Mouse (Mus musculus) midbrain, embryonic 13.5 days (tissue): ENCODE measurements around the gene Gga2. TPM values are rescaled to one million over a fixed set of nuclear protein-coding genes. Genes with fewer than 3 reads are reported as not detected.

Experiments
- ATAC-seq: fragments of 200-750 bp; cut with Nextera tagmentation; 2 replicates; pipeline ENCODE4 v1.8.0; 2017; ENCODE audit warnings: mild to moderate bottlenecking, moderate TSS enrichment, moderate library complexity
- H3K27ac ChIP-seq: fragments of 300-500 bp; sonication (generic); 2 replicates; pipeline ENCODE4 v1.5.1; 2015; ENCODE audit warnings: inconsistent platforms, mild to moderate bottlenecking, moderate library complexity
- H3K27me3 ChIP-seq: fragments of 300-500 bp; sonication (generic); 2 replicates; pipeline ENCODE4 v1.6.1; 2015; ENCODE audit warnings: mild to moderate bottlenecking, inconsistent platforms
- H3K36me3 ChIP-seq: fragments of 300-500 bp; sonication (generic); 2 replicates; pipeline ENCODE4 v1.6.1; 2015; ENCODE audit warnings: mild to moderate bottlenecking, inconsistent platforms
- H3K4me1 ChIP-seq: fragments of 300-500 bp; sonication (generic); replicated peaks from 2 replicates; pipeline ENCODE4 v1.6.1; 2015; ENCODE audit warnings: inconsistent platforms
- H3K4me2 ChIP-seq: fragments of 300-500 bp; sonication (generic); replicated peaks from 2 replicates; pipeline ENCODE4 v1.6.1; 2015; ENCODE audit warnings: moderate library complexity, mild to moderate bottlenecking, inconsistent platforms
- H3K4me3 ChIP-seq: fragments of 300-500 bp; sonication (generic); replicated peaks from 2 replicates; pipeline ENCODE4 v1.5.1; 2015; ENCODE audit warnings: mild to moderate bottlenecking, inconsistent platforms
- H3K9ac ChIP-seq: fragments of 300-500 bp; sonication (generic); replicated peaks from 2 replicates; pipeline ENCODE4 v1.6.1; 2015; ENCODE audit warnings: mild to moderate bottlenecking, inconsistent platforms
- H3K9me3 ChIP-seq: fragments of 300-500 bp; sonication (generic); 2 replicates; pipeline ENCODE4 v1.6.1; 2016; ENCODE audit warnings: mild to moderate bottlenecking, inconsistent platforms
- WGBS: fragments of 180-500 bp; shearing (Covaris S2); methylation state at CpG from one replicate; pipeline ENCODE4 v1.1.7; 2015; 5-methylcytosine and 5-hydroxymethylcytosine counted together
- polyA plus RNA-seq: library from polyadenylated mRNA; unstranded; fragments of >200 nt; fragmentation: Nextera tagmentation; extraction: Ambion mirVana; gene quantifications from 2 replicates; pipeline ENCODE4 v1.2.1, GENCODE M21; 2015

Gga2 gene
- polyA plus RNA-seq, 1 experiment from 2014 or later, result 58.0 TPM

GRCm38 (mm10) chr7:121981307-121981871 is 39.6 kb downstream of the Gga2 start, which contains the start of gene Cog7:
Gene Cog7 (minus strand): TSS chr7:121981711.
- ATAC-seq, result peak; percentile 91
- Histone ChIP-seq H3K27ac (no peak within 1 kb of the TSS; the same call in 1 of the 2 replicates), H3K27me3 (no peaks in the 10 kb centered on the region)

GRCm38 (mm10) chr7:121975031-121975430 is 46.0 kb downstream of the Gga2 start:
- H3K27ac ChIP-seq, result no peak overlapping the region
- H3K4me1 ChIP-seq, result peaks cover 3% of the 10 kb centered on the region
- H3K4me3 ChIP-seq, result no peak overlapping the region
- H3K9me3 ChIP-seq, result no peaks in the 10 kb centered on the region
- no peak overlapping the region for H3K4me2 ChIP-seq
- peaks cover 31% of the 10 kb centered on the region for H3K36me3 ChIP-seq
- WGBS, result 54% methylated on average over 4 of the region's 4 CpGs
- no peak for ATAC-seq
- H3K27me3 ChIP-seq, result no peaks in the 10 kb centered on the region
- H3K9ac ChIP-seq, result no peak overlapping the region

More at GRCm38 (mm10) chr7:121981307-121981871, 39.6 kb downstream of the Gga2 start, which contains the start of gene Cog7:
- Histone ChIP-seq H3K36me3 (peaks cover 13% of the 10 kb centered on the region), H3K4me3 (peak within 1 kb of the TSS; percentile 72), H3K4me1 (peaks cover 18% of the 10 kb centered on the region), H3K9ac (peak within 1 kb of the TSS; percentile 73), H3K4me2 (peak within 1 kb of the TSS; percentile 70), H3K9me3 (no peaks in the 10 kb centered on the region)
- under 1% methylated on average over 54 of the region's 55 CpGs for WGBS

GRCm38 (mm10) chr7:121971698-121972097 is 49.3 kb downstream of the Gga2 start:
- Histone ChIP-seq H3K4me3 (no peak overlapping the region), H3K9ac (no peak overlapping the region), H3K4me1 (no peaks in the 10 kb centered on the region), H3K36me3 (peaks cover 38% of the 10 kb centered on the region), H3K27me3 (no peaks in the 10 kb centered on the region), H3K9me3 (no peaks in the 10 kb centered on the region), H3K4me2 (no peak overlapping the region), H3K27ac (no peak overlapping the region)
- ATAC-seq, result no peak
- 86% methylated on average over 3 of the region's 3 CpGs for WGBS

- H3K9ac ChIP-seq, result no peak overlapping the region
These were observed 50.8 kb downstream of the Gga2 start for GRCm38 (mm10) chr7:121970250-121970649.

GRCm38 (mm10) chr7:121968816-121969215 is 52.2 kb downstream of the Gga2 start:
- ATAC-seq, result no peak
- 91% methylated on average over 9 of the region's 9 CpGs for WGBS
- H3K27ac ChIP-seq, result no peak overlapping the region

More at GRCm38 (mm10) chr7:121970250-121970649, 50.8 kb downstream of the Gga2 start:
- no peaks in the 10 kb centered on the region for H3K9me3 ChIP-seq
- H3K4me1 ChIP-seq, result no peaks in the 10 kb centered on the region
- ATAC-seq, result no peak
- no peak overlapping the region for H3K27ac ChIP-seq
- H3K4me3 ChIP-seq, result no peak overlapping the region
- no peak overlapping the region for H3K4me2 ChIP-seq
- H3K36me3 ChIP-seq, result peaks cover 44% of the 10 kb centered on the region
- H3K27me3 ChIP-seq, result no peaks in the 10 kb centered on the region
- WGBS, result 92% methylated on average over 9 of the region's 9 CpGs

GRCm38 (mm10) chr7:121968242-121968641 is 52.8 kb downstream of the Gga2 start:
- no peak overlapping the region for H3K27ac ChIP-seq
- no peak overlapping the region for H3K4me2 ChIP-seq
- no peak for ATAC-seq
- H3K36me3 ChIP-seq, result peaks cover 45% of the 10 kb centered on the region
- no peaks in the 10 kb centered on the region for H3K9me3 ChIP-seq
- 92% methylated on average over 8 of the region's 8 CpGs for WGBS
- no peak overlapping the region for H3K4me3 ChIP-seq
- no peak overlapping the region for H3K9ac ChIP-seq
- H3K4me1 ChIP-seq, result no peaks in the 10 kb centered on the region
- no peaks in the 10 kb centered on the region for H3K27me3 ChIP-seq

More at GRCm38 (mm10) chr7:121968816-121969215, 52.2 kb downstream of the Gga2 start:
- Histone ChIP-seq H3K4me3 (no peak overlapping the region), H3K4me1 (no peaks in the 10 kb centered on the region), H3K27me3 (no peaks in the 10 kb centered on the region), H3K9ac (no peak overlapping the region), H3K9me3 (no peaks in the 10 kb centered on the region), H3K4me2 (no peak overlapping the region), H3K36me3 (peaks cover 47% of the 10 kb centered on the region)

GRCm38 (mm10) chr7:121966169-121966568 is 54.9 kb downstream of the Gga2 start:
- no peak overlapping the region for H3K9ac ChIP-seq
- no peak overlapping the region for H3K27ac ChIP-seq
- no peak for ATAC-seq
- no peaks in the 10 kb centered on the region for H3K27me3 ChIP-seq
- peaks cover 52% of the 10 kb centered on the region for H3K36me3 ChIP-seq
- no peak overlapping the region for H3K4me2 ChIP-seq
- no peaks in the 10 kb centered on the region for H3K9me3 ChIP-seq
- no peak overlapping the region for H3K4me3 ChIP-seq
- WGBS, result 94% methylated on average over 7 of the region's 7 CpGs
- H3K4me1 ChIP-seq, result no peaks in the 10 kb centered on the region

GRCm38 (mm10) chr7:121963883-121964398 is 57.1 kb downstream of the Gga2 start:
- no peak for ATAC-seq
- WGBS, result 68% methylated on average over 6 of the region's 6 CpGs

GRCm38 (mm10) chr7:121962571-121962959 is 58.5 kb downstream of the Gga2 start:
- H3K4me1 ChIP-seq, result no peaks in the 10 kb centered on the region
- 82% methylated on average over 3 of the region's 3 CpGs for WGBS
- no peaks in the 10 kb centered on the region for H3K27me3 ChIP-seq
- H3K36me3 ChIP-seq, result peaks cover 35% of the 10 kb centered on the region
- no peak overlapping the region for H3K4me3 ChIP-seq
- no peak for ATAC-seq
- no peak overlapping the region for H3K4me2 ChIP-seq
- no peak overlapping the region for H3K27ac ChIP-seq
- no peak overlapping the region for H3K9ac ChIP-seq
- no peaks in the 10 kb centered on the region for H3K9me3 ChIP-seq

More at GRCm38 (mm10) chr7:121963883-121964398, 57.1 kb downstream of the Gga2 start:
- Histone ChIP-seq H3K9me3 (no peaks in the 10 kb centered on the region), H3K9ac (no peak overlapping the region), H3K27me3 (no peaks in the 10 kb centered on the region), H3K4me2 (no peak overlapping the region), H3K4me1 (no peaks in the 10 kb centered on the region), H3K4me3 (no peak overlapping the region), H3K36me3 (peaks cover 42% of the 10 kb centered on the region), H3K27ac (no peak overlapping the region)

GRCm38 (mm10) chr7:121961913-121962570 is 59.0 kb downstream of the Gga2 start:
- Histone ChIP-seq H3K4me3 (no peak overlapping the region), H3K4me1 (no peaks in the 10 kb centered on the region), H3K4me2 (no peak overlapping the region), H3K27me3 (no peaks in the 10 kb centered on the region), H3K9ac (no peak overlapping the region), H3K27ac (no peak overlapping the region), H3K9me3 (no peaks in the 10 kb centered on the region), H3K36me3 (peaks cover 35% of the 10 kb centered on the region)
- ATAC-seq, result no peak
- WGBS, result 92% methylated on average over 7 of the region's 7 CpGs

GRCm38 (mm10) chr7:121955802-121956201 is 65.2 kb downstream of the Gga2 start:
- H3K9ac ChIP-seq, result no peak overlapping the region
- no peaks in the 10 kb centered on the region for H3K4me1 ChIP-seq
- H3K4me2 ChIP-seq, result no peak overlapping the region
- no peaks in the 10 kb centered on the region for H3K27me3 ChIP-seq
- H3K36me3 ChIP-seq, result peaks cover 25% of the 10 kb centered on the region
- no peaks in the 10 kb centered on the region for H3K9me3 ChIP-seq
- H3K4me3 ChIP-seq, result no peak overlapping the region
- no peak overlapping the region for H3K27ac ChIP-seq
- ATAC-seq, result no peak
- WGBS, result 93% methylated on average over 12 of the region's 12 CpGs

- peaks cover 29% of the 10 kb centered on the region for H3K36me3 ChIP-seq
- H3K27ac ChIP-seq, result no peak overlapping the region
- H3K4me3 ChIP-seq, result no peak overlapping the region
- WGBS, result 95% methylated on average over 11 of the region's 11 CpGs
- no peaks in the 10 kb centered on the region for H3K9me3 ChIP-seq
- H3K9ac ChIP-seq, result no peak overlapping the region
- no peak overlapping the region for H3K4me2 ChIP-seq
- H3K4me1 ChIP-seq, result no peaks in the 10 kb centered on the region
- no peak for ATAC-seq
- H3K27me3 ChIP-seq, result no peaks in the 10 kb centered on the region
These were observed 65.9 kb downstream of the Gga2 start for GRCm38 (mm10) chr7:121954891-121955669.
